Mouse (Mus musculus) testis, adult 2 months (tissue): ENCODE results near the gene Tmem80.

ENCODE experiments used
- CTCF ChIP-seq: fragments of 200-500 bp; IDR thresholded peaks from 2 replicates; pipeline ENCODE4 v1.5.1; 2012; ENCODE audit warnings: low read depth, mild to moderate bottlenecking, inconsistent platforms, low read length, moderate library complexity; ENCODE audit not compliant: control insufficient read depth, insufficient read depth, insufficient replicate concordance
- POLR2A ChIP-seq: fragments of 200-500 bp; IDR thresholded peaks from 2 replicates; pipeline ENCODE4 v1.6.1; 2012; ENCODE audit warnings: low read depth, mild to moderate bottlenecking, inconsistent platforms, low read length, moderate library complexity; ENCODE audit not compliant: control insufficient read depth

DNA sequence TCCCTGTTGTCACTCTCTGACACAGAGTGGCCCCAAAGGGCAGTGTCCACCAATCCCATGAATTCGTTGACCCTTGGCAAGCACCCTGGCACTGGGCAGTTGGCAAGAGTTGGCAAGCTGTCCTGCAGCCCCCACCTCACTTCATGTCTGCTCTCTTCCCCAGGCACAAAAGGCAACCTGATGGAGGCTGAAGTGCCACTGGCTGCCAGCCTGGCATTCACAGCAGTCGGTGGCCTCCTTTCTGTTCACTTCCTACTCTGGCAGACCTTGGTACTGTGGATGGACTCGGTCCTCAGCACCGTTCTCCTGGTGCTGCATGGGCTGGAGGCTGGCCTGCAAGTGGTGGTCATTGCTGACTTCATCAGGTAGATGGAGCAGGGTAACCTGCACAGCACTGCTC is 8.1 kb downstream of the Tmem80 start:
- no peak for TF ChIP-seq CTCF
- TF ChIP-seq POLR2A: no peak
